Mouse (Mus musculus): ENCODE data around the gene Ctrc.

The Ctrc gene

GRCm38 (mm10) chr4:141866933-141867490, 20.9 kb upstream of the Ctrc start:
- DNase-seq (ENCODE audit: low read depth), result no peak

DNA sequence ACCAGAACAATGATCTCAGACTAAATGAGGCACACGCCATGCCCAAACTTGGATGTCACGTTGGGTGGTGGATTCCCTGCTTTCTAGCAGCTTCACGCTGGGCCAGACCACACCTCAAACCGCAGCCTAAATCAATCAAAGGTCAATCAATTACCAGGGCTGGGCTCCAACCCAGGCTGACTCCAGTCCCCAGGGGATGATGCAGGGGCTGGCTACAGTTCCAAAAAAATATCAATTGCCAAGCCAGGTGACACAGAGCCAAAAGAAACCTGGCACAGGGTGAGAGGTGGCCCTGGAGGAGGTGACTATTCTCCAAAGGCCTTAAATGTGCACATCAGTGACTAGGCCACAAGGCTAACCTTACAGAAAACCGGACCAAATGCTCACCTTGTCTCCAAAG, 19.4 kb upstream of the Ctrc start:
- DNase-seq (ENCODE audit: low read depth), result no peak

- no peak for DNase-seq (ENCODE audit: low read depth)
Observed at GRCm38 (mm10) chr4:141865006-141865405, 18.8 kb upstream of the Ctrc start.

DNA sequence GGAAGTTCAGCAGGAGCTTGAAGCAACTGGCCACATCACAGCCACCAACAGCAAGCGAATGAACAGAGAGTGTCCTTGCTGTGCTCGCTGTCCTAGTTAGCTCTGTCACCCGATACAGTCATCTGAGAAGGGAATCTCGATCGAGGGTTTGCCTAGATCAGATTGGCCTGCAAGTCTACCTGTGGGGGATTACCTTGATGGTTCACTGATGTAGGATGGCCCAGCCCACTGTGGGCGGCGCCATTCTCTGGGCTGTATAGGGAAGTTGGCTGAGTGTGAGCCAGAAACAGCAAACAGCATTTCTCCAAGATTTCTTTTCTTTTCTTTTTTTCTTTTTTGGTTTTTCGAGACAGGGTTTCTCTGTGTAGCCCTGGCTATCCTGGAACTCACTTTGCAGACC, 18.3 kb upstream of the Ctrc start:
- no peak for DNase-seq (ENCODE audit: low read depth)

DNA sequence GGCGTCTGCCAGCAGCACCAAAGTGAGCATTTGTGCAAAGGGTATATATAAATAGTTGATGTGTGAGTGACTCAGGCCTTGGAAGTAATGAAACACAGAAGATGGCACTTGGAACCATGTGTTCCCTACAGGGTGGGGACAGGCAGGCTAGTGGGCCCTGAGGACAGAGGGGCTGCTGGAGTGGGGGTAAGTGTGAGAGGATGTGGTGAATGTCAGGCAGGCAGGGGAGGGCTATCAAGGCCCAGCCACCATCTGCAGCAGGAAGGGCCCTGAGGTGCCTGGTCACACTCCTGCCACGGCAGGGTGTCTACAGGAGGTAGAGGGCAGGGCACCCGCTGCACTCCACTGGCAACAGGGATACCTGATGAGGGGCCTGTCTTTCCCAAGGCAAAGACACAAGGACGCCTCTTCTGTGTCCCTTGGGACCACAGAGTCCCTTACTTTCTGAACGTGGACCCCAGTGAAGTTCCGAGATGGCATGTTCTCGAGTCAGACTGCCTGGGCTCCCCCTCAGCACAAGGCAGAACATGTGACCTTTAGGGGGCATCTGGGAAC, 17.6 kb upstream of the Ctrc start:
- DNase-seq (ENCODE audit: low read depth), result no peak

- no peak for DNase-seq (ENCODE audit: low read depth)
Observed at GRCm38 (mm10) chr4:141862867-141863266, 16.7 kb upstream of the Ctrc start.

- no peak for DNase-seq (ENCODE audit: low read depth)
Observed at GRCm38 (mm10) chr4:141861591-141862295, 15.6 kb upstream of the Ctrc start.

- no peak for DNase-seq (ENCODE audit: low read depth)
Observed at GRCm38 (mm10) chr4:141860246-141860841, 14.2 kb upstream of the Ctrc start.

DNA sequence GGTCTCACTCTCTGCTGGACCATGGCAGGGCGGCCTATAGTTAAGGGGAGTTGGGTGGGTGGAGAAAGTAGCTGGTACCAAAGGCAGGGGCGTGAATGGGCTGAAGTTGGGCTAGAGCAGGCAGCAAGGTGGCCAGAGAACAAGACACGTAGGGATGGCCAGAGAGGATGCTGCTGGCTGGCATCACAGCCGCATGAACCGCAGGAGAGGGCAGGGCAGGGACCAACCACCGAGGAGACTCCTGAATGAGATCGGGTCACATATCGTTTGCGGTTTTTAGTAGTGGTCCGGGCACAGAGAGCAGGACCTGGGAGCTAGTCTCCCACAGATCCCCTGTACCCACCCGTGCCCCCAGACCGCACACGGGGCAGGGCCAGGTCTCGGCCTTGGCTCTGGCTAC, 13.2 kb upstream of the Ctrc start:
- no peak for DNase-seq (ENCODE audit: low read depth)

- no peak for DNase-seq (ENCODE audit: low read depth)
Observed at GRCm38 (mm10) chr4:141858501-141858900, 12.3 kb upstream of the Ctrc start.

DNA sequence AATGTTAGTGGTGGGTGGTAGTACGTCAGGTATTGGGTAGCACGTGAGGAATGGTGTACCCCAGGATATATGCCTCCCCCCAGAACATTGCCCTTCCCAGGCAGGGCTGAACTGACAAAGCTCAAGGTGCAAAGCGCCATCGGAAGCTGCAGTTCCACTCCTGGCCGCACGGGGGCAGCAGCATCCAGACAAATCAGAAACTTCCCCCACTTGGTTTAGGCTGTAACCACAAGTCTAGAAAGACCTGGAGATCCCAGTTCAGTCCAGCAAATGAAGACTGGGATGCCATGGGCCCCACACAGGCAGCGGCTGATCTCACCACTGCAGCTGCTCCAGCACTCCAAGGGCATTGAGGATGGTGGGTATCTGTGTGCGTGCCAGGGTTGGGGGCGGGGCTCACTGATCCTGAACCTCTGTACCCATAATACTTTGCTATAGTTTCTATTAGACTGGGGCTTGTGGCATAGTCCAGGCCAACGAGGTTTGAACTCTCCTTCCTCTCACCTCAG, 11.3 kb upstream of the Ctrc start:
- peak; percentile 70 for DNase-seq (ENCODE audit: low read depth)

GRCm38 (mm10) chr4:141853437-141853836, 7.3 kb upstream of the Ctrc start:
- no peak for DNase-seq (ENCODE audit: low read depth)

- DNase-seq (ENCODE audit: low read depth), result no peak
Observed at GRCm38 (mm10) chr4:141834536-141835095, 11.5 kb downstream of the Ctrc start.

DNA sequence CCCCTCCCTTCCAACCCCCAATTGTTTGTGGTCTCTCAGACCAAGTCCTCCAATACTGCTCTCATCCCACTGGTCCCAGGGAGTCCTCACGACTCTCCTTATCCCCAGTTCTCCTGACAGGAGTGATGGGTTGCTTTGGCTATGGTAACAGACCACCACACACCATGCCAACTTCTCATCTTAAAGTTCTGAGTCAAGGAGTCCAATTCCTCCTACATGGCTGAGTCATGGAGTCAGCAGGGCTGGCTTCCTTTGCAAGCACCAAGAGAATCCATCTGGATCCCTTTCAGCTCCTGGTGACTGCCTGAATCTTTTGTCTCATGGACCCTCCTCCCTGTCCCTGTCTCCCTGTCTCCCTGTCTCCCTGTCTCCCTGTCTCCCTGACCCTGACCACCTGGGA, 12.2 kb downstream of the Ctrc start:
- DNase-seq (ENCODE audit: low read depth), result no peak

DNA sequence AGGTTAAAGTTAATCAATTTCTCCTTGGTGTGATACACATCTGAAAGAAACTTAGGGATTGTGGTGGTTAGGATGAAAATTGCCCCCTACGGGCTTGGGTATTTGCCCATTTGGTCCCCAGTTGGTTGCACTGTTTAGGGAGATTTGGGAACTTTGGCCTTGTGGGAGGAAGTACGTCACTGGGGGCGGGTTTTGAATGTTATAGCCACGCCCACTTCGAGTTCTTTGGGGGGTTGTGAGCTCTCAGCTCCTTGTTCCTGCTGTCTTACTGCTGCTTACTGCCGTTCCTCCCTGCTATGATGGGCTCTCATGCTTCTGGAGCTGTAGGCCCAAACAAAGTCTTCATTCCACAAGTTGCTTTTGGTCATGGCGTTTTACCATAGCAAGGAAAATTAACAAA, 14.8 kb downstream of the Ctrc start:
- DNase-seq (ENCODE audit: low read depth), result no peak

DNA sequence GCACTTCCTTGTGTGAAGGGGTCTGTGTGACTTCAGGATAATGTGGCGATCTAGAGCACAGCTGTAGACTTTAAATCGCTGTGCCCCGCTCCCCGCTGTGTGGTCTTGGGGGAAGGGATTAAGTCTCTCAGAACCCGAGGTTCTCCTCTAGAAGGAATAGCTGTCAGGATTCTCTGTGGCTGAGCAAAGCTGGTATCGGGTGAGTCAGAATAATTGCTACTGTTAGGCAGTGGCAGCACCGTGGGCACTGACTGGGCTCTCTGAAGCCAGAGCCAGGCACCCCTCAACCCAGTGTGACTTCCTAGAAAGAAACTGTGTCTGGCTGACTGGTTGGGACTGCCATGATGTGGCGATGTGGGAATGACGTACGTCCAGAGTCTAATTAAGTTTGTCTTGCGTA, 15.8 kb downstream of the Ctrc start:
- no peak for DNase-seq (ENCODE audit: low read depth)

GRCm38 (mm10) chr4:141828177-141828576, 18.0 kb downstream of the Ctrc start:
- DNase-seq (ENCODE audit: low read depth), result no peak

DNA sequence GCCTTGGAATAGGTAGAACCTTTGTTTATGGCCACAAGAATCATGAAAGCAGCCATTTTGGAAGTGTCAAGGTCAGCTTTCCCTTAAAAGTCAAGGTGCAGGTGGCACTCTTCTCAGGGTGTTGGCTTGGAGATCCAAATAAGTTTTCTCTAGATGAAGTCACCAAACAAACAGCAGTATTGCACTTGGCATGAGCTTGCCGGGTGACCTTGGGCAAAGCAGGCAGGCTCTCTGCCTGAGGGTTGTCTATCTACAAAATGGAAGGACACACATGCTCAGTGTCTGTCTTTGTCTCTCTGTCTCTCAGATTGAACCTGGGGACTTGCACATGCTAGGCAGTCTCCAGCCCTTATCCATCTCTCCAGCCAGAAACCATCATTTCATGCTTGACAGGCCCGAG, 18.8 kb downstream of the Ctrc start:
- DNase-seq (ENCODE audit: low read depth), result no peak

GRCm38 (mm10) chr4:141826060-141826459, 20.1 kb downstream of the Ctrc start, which contains the start of gene Cela2a:
TSS of gene Cela2a (minus strand) at chr4:141826160.
- DNase-seq (ENCODE audit: low read depth), result no peak

DNA sequence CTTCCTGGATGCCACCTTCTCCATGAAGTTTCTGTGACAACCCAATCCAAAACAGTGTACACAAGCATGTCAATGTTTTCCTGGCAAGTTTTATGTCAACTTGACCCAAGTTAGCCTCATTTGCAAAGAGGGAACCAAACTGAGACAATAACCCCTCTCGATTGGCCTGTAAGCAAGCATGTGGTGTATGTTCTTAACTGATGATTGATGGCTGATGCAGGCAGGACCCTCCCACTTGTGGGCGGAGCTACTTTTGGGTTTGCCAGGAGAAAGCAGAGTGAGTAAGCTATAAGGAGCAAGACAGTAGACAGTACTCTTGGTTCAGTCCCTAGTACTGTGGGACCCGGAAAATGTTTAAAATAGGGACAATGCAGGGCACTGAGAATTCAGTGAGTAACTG, 23.2 kb downstream of the Ctrc start:
- DNase-seq (ENCODE audit: low read depth), result peak; percentile 67

DNA sequence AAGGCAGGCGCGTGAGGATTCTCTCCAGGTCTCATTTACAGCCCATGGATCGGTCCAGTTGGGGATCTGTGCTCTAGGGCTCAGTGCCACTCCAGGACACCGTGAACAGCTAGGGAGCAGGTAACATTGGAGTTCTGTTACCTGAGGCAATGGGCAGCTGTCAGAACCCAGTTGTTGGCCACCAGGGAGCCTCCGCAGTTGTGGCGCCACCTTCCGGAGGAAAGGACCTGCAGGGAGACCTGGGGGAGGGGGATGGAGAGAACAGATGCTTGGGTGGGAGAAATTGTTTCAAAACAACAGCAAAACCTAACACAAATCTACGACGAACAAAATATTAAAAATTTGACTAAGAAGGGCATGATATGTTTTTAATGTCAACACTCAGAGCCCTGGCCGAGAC, 24.1 kb downstream of the Ctrc start:
- DNase-seq (ENCODE audit: low read depth), result no peak

DNA sequence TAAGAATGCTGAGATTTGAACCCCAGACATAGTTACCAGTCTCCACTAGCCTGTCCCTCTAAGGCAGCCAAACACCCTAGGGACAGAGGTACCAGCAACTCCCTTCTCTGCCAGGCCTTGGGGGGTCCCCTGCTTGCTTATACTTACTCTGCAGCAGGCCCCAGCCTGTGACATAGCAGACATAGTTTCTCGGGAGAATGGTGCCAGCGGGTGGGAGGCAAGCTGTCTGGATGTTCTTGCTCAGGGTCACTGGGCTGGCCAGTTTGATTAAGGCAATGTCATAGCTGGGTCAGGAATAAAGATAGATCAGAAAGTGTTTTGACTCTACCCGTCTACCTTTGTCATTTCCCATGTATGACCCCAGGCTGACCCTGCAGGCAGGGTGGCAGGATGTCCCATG, 25.0 kb downstream of the Ctrc start:
- DNase-seq (ENCODE audit: low read depth), result no peak

- no peak for DNase-seq (ENCODE audit: low read depth)
Observed at GRCm38 (mm10) chr4:141819316-141819715, 26.8 kb downstream of the Ctrc start.
